Mouse (Mus musculus) midbrain, embryonic 10.5 days (tissue): Measurements from ENCODE around the gene Wasf3. TPM values are rescaled to one million over a fixed set of nuclear protein-coding genes. Genes with fewer than 3 reads are reported as not detected.
"Not testable (repeated sequence)": the region's sequence is repeated elsewhere in the genome, so short reads cannot be mapped to it uniquely, and the experiment has no call there.

Experiments used
- DNase-seq: peaks from one replicate; pipeline ENCODE4 v3.0.0-alpha.2; 2017; ENCODE audit warnings: low spot score
- H3K27ac ChIP-seq: fragments of 300-500 bp; sonication (generic); replicated peaks from 2 replicates; pipeline ENCODE4 v1.5.1; 2016; ENCODE audit warnings: mild to moderate bottlenecking
- H3K27me3 ChIP-seq: fragments of 300-500 bp; sonication (generic); 2 replicates; pipeline ENCODE4 v1.6.1; 2016; ENCODE audit warnings: low read depth, mild to moderate bottlenecking; ENCODE audit not compliant: poor library complexity, severe bottlenecking
- H3K36me3 ChIP-seq: fragments of 300-500 bp; sonication (generic); 2 replicates; pipeline ENCODE4 v1.6.1; 2016; ENCODE audit warnings: mild to moderate bottlenecking, moderate library complexity
- H3K4me1 ChIP-seq: fragments of 300-500 bp; sonication (generic); 2 replicates; pipeline ENCODE4 v1.6.1; 2016
- H3K4me3 ChIP-seq: fragments of 300-500 bp; sonication (generic); 2 replicates; pipeline ENCODE4 v1.5.1; 2016; ENCODE audit warnings: mild to moderate bottlenecking, moderate library complexity
- H3K9me3 ChIP-seq: fragments of 300-500 bp; sonication (generic); replicated peaks from 2 replicates; pipeline ENCODE4 v1.6.1; 2016; ENCODE audit warnings: mild to moderate bottlenecking
- WGBS: fragments of 180-500 bp; shearing (Covaris S2); methylation state at CpG from one replicate; pipeline ENCODE4 v1.1.7; 2016; 5-methylcytosine and 5-hydroxymethylcytosine counted together
- polyA plus RNA-seq: library from polyadenylated mRNA; unstranded; fragments of >200 nt; fragmentation: Nextera tagmentation; extraction: Ambion mirVana; gene quantifications from 2 replicates; pipeline ENCODE4 v1.2.1, GENCODE M21; 2016

Gene Wasf3
- polyA plus RNA-seq, 1 experiment from 2014 or later, result 10.9 TPM

- Histone ChIP-seq H3K27ac (no peak overlapping the region), H3K27me3 (no peaks in the 10 kb centered on the region), H3K36me3 (peaks cover 69% of the 10 kb centered on the region), H3K9me3 (no peaks in the 10 kb centered on the region), H3K4me1 (no peaks in the 10 kb centered on the region), H3K4me3 (no peak overlapping the region)
- no peak for DNase-seq
- 98% methylated on average over 9 of the region's 9 CpGs for WGBS
Observed at GRCm38 (mm10) chr5:146468311-146468710, 83.5 kb downstream of the Wasf3 start.

GRCm38 (mm10) chr5:146470821-146471220, 86.0 kb downstream of the Wasf3 start:
- Histone ChIP-seq H3K9me3 (no peaks in the 10 kb centered on the region), H3K27ac (no peak overlapping the region), H3K4me3 (no peak overlapping the region), H3K4me1 (no peaks in the 10 kb centered on the region), H3K27me3 (no peaks in the 10 kb centered on the region), H3K36me3 (peaks cover 65% of the 10 kb centered on the region)
- no peak for DNase-seq
- 90% methylated on average over 9 of the region's 9 CpGs for WGBS

DNA sequence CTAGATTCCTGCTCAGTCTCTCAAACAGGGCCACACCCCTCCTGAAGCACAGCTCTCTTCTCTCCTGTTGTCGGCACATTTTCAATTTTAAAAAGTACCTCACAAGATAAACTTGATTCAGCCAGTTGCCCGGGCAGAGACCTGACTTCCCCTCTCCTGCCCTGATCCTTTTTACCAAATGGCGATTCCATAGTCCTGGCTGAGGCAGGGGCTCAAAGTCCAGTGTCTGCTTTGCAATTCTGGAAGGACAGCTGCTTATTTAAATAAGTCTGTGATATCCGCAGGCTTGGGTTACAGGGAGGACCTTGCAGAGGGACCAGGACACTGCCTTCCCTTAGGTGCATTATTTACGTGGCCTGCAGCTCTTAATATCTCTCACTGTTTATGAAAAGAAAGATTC, 86.5 kb downstream of the Wasf3 start:
- 93% methylated on average over 5 of the region's 5 CpGs for WGBS
- H3K4me3 ChIP-seq, result no peak overlapping the region
- H3K27me3 ChIP-seq, result no peaks in the 10 kb centered on the region
- H3K27ac ChIP-seq, result no peak overlapping the region
- H3K4me1 ChIP-seq, result no peaks in the 10 kb centered on the region
- no peaks in the 10 kb centered on the region for H3K9me3 ChIP-seq
- peaks cover 61% of the 10 kb centered on the region for H3K36me3 ChIP-seq
- no peak for DNase-seq

DNA sequence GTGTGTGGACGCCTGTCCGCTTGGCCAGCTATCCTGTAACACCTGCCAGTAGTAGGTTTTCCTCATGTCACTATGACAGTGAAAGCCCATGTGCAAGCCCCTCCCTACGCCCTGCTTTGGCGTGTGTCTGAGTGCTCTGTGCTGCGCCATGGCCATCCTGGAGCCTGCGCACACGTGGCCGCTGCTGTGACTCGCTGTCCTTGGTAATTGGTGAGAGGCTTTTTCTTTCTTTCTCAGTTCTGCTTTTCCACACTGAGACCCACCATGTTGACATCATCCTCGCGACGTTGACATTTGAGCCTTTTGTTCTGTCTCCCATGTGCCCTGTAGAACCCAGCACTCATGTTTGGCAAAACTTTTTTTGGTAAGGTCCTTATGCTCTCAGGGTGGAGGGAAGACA, 87.0 kb downstream of the Wasf3 start:
- Histone ChIP-seq H3K4me3 (no peak overlapping the region), H3K27ac (no peak overlapping the region), H3K36me3 (peaks cover 55% of the 10 kb centered on the region), H3K9me3 (no peaks in the 10 kb centered on the region), H3K4me1 (no peaks in the 10 kb centered on the region), H3K27me3 (no peaks in the 10 kb centered on the region)
- DNase-seq, result no peak
- 95% methylated on average over 12 of the region's 12 CpGs for WGBS

- not testable (repeated sequence) for H3K27me3 ChIP-seq, H3K4me1 ChIP-seq, H3K36me3 ChIP-seq, DNase-seq, H3K9me3 ChIP-seq, H3K27ac ChIP-seq, H3K4me3 ChIP-seq
- WGBS, result 11% methylated on average over 4 of the region's 4 CpGs
Observed at GRCm38 (mm10) chr5:146479564-146479963, 94.8 kb downstream of the Wasf3 start.

- not testable (repeated sequence) for H3K27ac ChIP-seq, H3K27me3 ChIP-seq, H3K36me3 ChIP-seq, H3K4me3 ChIP-seq, H3K4me1 ChIP-seq, H3K9me3 ChIP-seq, DNase-seq
- 94% methylated on average over 3 of the region's 3 CpGs for WGBS
Observed at GRCm38 (mm10) chr5:146481665-146482064, 96.9 kb downstream of the Wasf3 start, which contains the start of gene Gm6408. Gene Gm6408, plus strand, starts transcription at chr5:146481965.

DNA sequence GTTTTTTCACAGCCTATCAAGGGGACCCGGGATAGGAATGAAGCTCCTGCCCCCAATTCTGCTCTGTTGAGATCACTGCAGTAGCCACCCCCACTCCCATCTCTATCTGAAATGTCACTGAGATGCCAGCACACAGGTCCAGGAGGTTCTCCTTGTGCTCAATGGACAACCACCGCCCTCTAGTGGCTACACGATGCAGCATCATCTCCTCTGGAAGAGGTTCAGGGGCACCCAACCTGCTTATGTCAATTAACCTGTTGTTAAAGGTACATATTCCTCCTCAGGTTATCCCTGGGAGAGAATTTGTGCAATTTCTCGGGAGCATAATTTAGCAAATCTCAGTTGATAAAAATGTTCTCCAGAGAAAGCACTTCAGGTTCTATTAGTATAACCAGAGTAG, 104.2 kb downstream of the Wasf3 start:
- H3K27me3 ChIP-seq, H3K4me3 ChIP-seq, H3K36me3 ChIP-seq, DNase-seq, H3K9me3 ChIP-seq, H3K27ac ChIP-seq, H3K4me1 ChIP-seq: not testable (repeated sequence)
- WGBS, result 13% methylated on average over 3 of the region's 4 CpGs

DNA sequence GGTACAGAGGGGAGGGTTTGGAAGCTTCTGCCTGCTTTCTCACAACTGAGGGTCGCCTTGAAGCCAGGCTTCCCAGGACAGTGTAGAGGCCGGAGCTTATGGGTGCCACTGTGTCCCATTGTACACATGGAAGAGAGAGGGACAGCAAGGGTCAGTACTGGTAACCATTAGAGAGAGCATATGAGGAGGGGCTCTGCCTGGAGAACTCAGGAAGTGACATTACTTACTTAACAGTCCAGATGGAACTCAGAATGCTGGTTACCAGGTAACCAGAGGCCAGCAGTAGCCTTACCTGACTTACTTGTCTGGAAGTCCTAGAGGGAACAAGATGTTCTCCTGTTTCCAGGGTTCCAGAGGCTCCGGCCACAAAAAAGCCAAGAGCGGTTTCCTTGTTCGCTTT, 106.3 kb downstream of the Wasf3 start, which contains the start of gene Gm6370:
Gene Gm6370 (plus strand): TSS at position 301 of the 400 bp plus-strand sequence.
- H3K27me3 ChIP-seq, H3K36me3 ChIP-seq, DNase-seq, H3K4me3 ChIP-seq, H3K4me1 ChIP-seq, H3K27ac ChIP-seq, H3K9me3 ChIP-seq: not testable (repeated sequence)
- WGBS, result no CpG with 5 or more reads among the region's 5 CpGs

- not testable (repeated sequence) for H3K27me3 ChIP-seq, DNase-seq, H3K4me3 ChIP-seq, H3K9me3 ChIP-seq, H3K36me3 ChIP-seq, H3K27ac ChIP-seq, H3K4me1 ChIP-seq
- no CpG with 5 or more reads among the region's 5 CpGs for WGBS
Observed at GRCm38 (mm10) chr5:146502099-146502498, 117.3 kb downstream of the Wasf3 start, which contains the start of gene 4930449I24Rik. Gene 4930449I24Rik, plus strand, starts transcription at chr5:146502399.

GRCm38 (mm10) chr5:146513823-146514222, 129.0 kb downstream of the Wasf3 start, which contains the start of gene Gm3402:
Gene Gm3402, plus strand, starts transcription at chr5:146514123.
- DNase-seq, H3K27me3 ChIP-seq, H3K4me3 ChIP-seq, H3K36me3 ChIP-seq, H3K4me1 ChIP-seq, H3K27ac ChIP-seq, H3K9me3 ChIP-seq: not testable (repeated sequence)
- 100% methylated on average over 1 of the region's 5 CpGs for WGBS

Other genes with a start within 250 kb of the Wasf3 start
- not detected in 2 replicates for gene Gm5565, start 224.4 kb upstream of the Wasf3 start, polyA plus RNA-seq
- gene Gm6309, start 214.3 kb upstream of the Wasf3 start, polyA plus RNA-seq, result not detected in 2 replicates
- 0.34 TPM in 1 of 2 replicates, not detected in the other for gene 1700001J03Rik, start 199.7 kb upstream of the Wasf3 start, polyA plus RNA-seq
- gene Rnf6, start 163.4 kb upstream of the Wasf3 start, polyA plus RNA-seq, result 24.2 and 25.1 TPM in 2 replicates
- gene Cdk8, start 153.8 kb upstream of the Wasf3 start, polyA plus RNA-seq, result 22.4 and 24.2 TPM in 2 replicates
- not detected in 2 replicates for gene Gm6408, start 97.0 kb downstream of the Wasf3 start, polyA plus RNA-seq
- gene Gm6370, start 106.4 kb downstream of the Wasf3 start, polyA plus RNA-seq, result not detected in 2 replicates
- not detected in 2 replicates for gene 4930449I24Rik, start 117.4 kb downstream of the Wasf3 start, polyA plus RNA-seq
- gene Gm3402, start 129.1 kb downstream of the Wasf3 start, polyA plus RNA-seq, result not detected in 2 replicates
- gene Gm3404, start 140.8 kb downstream of the Wasf3 start, polyA plus RNA-seq, result not detected in 2 replicates
- not detected in 2 replicates for gene Gm3409, start 152.7 kb downstream of the Wasf3 start, polyA plus RNA-seq
- not detected in 2 replicates for gene Gm3415, start 171.2 kb downstream of the Wasf3 start, polyA plus RNA-seq
- gene Gpr12, start 200.3 kb downstream of the Wasf3 start, polyA plus RNA-seq, result 0.12 and 0.20 TPM in 2 replicates